Mouse (Mus musculus) heart, embryonic 12.5 days (tissue): ENCODE data around the gene Slc11a2. TPM values are rescaled to one million over a fixed set of nuclear protein-coding genes. Genes with fewer than 3 reads are reported as not detected.
A peak's percentile ranks its signal among the peaks of the same experiment; 100 is the strongest.

Source experiments
- ATAC-seq: fragments of 200-750 bp; cut with Nextera tagmentation; 2 replicates; pipeline ENCODE4 v1.8.0; 2017; ENCODE audit warnings: moderate TSS enrichment, moderate library complexity; ENCODE audit not compliant: insufficient number of reproducible peaks, low FRiP score
- H3K27ac ChIP-seq: fragments of 300-500 bp; sonication (generic); 2 replicates; pipeline ENCODE4 v1.5.1; 2016; ENCODE audit warnings: mild to moderate bottlenecking, moderate library complexity; ENCODE audit not compliant: poor library complexity, severe bottlenecking
- H3K27me3 ChIP-seq: fragments of 300-500 bp; sonication (generic); replicated peaks from 2 replicates; pipeline ENCODE4 v1.6.1; 2016; ENCODE audit warnings: mild to moderate bottlenecking, moderate library complexity
- H3K36me3 ChIP-seq: fragments of 300-500 bp; sonication (generic); 2 replicates; pipeline ENCODE4 v1.6.1; 2016; ENCODE audit warnings: mild to moderate bottlenecking, moderate library complexity
- H3K4me1 ChIP-seq: fragments of 300-500 bp; sonication (generic); replicated peaks from 2 replicates; pipeline ENCODE4 v1.6.1; 2016; ENCODE audit warnings: mild to moderate bottlenecking
- H3K4me2 ChIP-seq: fragments of 300-500 bp; sonication (generic); 2 replicates; pipeline ENCODE4 v1.6.1; 2016; ENCODE audit warnings: mild to moderate bottlenecking, moderate library complexity
- H3K4me3 ChIP-seq: fragments of 300-500 bp; sonication (generic); 2 replicates; pipeline ENCODE4 v1.5.1; 2016; ENCODE audit warnings: mild to moderate bottlenecking
- H3K9ac ChIP-seq: fragments of 300-500 bp; sonication (generic); 2 replicates; pipeline ENCODE4 v1.6.1; 2016; ENCODE audit warnings: mild to moderate bottlenecking, moderate library complexity
- H3K9me3 ChIP-seq: fragments of 300-500 bp; sonication (generic); replicated peaks from 2 replicates; pipeline ENCODE4 v1.6.1; 2016; ENCODE audit warnings: mild to moderate bottlenecking, moderate library complexity
- WGBS: fragments of 180-500 bp; shearing (Covaris S2); methylation state at CpG from one replicate; pipeline ENCODE4 v1.1.7; 2016; 5-methylcytosine and 5-hydroxymethylcytosine counted together
- polyA plus RNA-seq: library from polyadenylated mRNA; unstranded; fragments of >200 nt; fragmentation: Nextera tagmentation; extraction: Ambion mirVana; gene quantifications from 2 replicates; pipeline ENCODE4 v1.2.1, GENCODE M21; 2016

The Slc11a2 gene
- polyA plus RNA-seq, 1 experiment from 2014 or later = 15.5 TPM

- 91% methylated on average over 4 of the region's 4 CpGs for WGBS
- no peak for ATAC-seq
- peaks cover 88% of the 10 kb centered on the region for H3K36me3 ChIP-seq
Observed at GRCm38 (mm10) chr15:100401811-100402210, 23.1 kb downstream of the Slc11a2 start.

GRCm38 (mm10) chr15:100400592-100401250 is 24.2 kb downstream of the Slc11a2 start:
- 87% methylated on average over 16 of the region's 16 CpGs for WGBS
- Histone ChIP-seq H3K27me3 (no peaks in the 10 kb centered on the region), H3K9me3 (peaks cover 2% of the 10 kb centered on the region; the same call in 1 of the 2 replicates), H3K4me2 (no peak overlapping the region), H3K27ac (no peak overlapping the region), H3K9ac (no peak overlapping the region), H3K36me3 (peaks cover 95% of the 10 kb centered on the region), H3K4me1 (no peaks in the 10 kb centered on the region), H3K4me3 (no peak overlapping the region)
- ATAC-seq = no peak

More at GRCm38 (mm10) chr15:100401811-100402210, 23.1 kb downstream of the Slc11a2 start:
- Histone ChIP-seq H3K4me3 (no peak overlapping the region), H3K27ac (no peak overlapping the region), H3K4me1 (no peaks in the 10 kb centered on the region), H3K9ac (no peak overlapping the region), H3K9me3 (no peaks in the 10 kb centered on the region), H3K4me2 (no peak overlapping the region), H3K27me3 (no peaks in the 10 kb centered on the region)

- Histone ChIP-seq H3K4me3 (no peak overlapping the region), H3K4me1 (peaks cover 23% of the 10 kb centered on the region), H3K36me3 (peaks cover 71% of the 10 kb centered on the region), H3K27me3 (no peaks in the 10 kb centered on the region), H3K4me2 (no peak overlapping the region), H3K9me3 (peaks cover 3% of the 10 kb centered on the region; the same call in 1 of the 2 replicates), H3K9ac (no peak overlapping the region), H3K27ac (no peak overlapping the region)
- ATAC-seq = no peak
- WGBS = 95% methylated on average over 3 of the region's 3 CpGs
Observed at GRCm38 (mm10) chr15:100395561-100395960, 29.3 kb downstream of the Slc11a2 start.

GRCm38 (mm10) chr15:100393016-100393415 is 31.9 kb downstream of the Slc11a2 start:
- H3K9ac ChIP-seq = no peak overlapping the region
- no peak overlapping the region for H3K27ac ChIP-seq
- H3K36me3 ChIP-seq = peaks cover 46% of the 10 kb centered on the region
- 75% methylated on average over 11 of the region's 11 CpGs for WGBS
- no peaks in the 10 kb centered on the region for H3K27me3 ChIP-seq
- peaks cover 36% of the 10 kb centered on the region for H3K4me1 ChIP-seq
- H3K9me3 ChIP-seq = peaks cover 3% of the 10 kb centered on the region; the same call in 1 of the 2 replicates
- no peak for ATAC-seq
- H3K4me2 ChIP-seq = no peak overlapping the region
- no peak overlapping the region for H3K4me3 ChIP-seq

- H3K4me3 ChIP-seq = no peak overlapping the region
- ATAC-seq = peak; percentile 26; the same call in 1 of the 2 replicates
- H3K27ac ChIP-seq = no peak overlapping the region
- no peaks in the 10 kb centered on the region for H3K27me3 ChIP-seq
- H3K9me3 ChIP-seq = peaks cover 3% of the 10 kb centered on the region; the same call in 1 of the 2 replicates
- no peak overlapping the region for H3K4me2 ChIP-seq
- H3K4me1 ChIP-seq = peaks cover 36% of the 10 kb centered on the region
- WGBS = 74% methylated on average over 7 of the region's 7 CpGs
- H3K36me3 ChIP-seq = peaks cover 32% of the 10 kb centered on the region
- H3K9ac ChIP-seq = no peak overlapping the region
Observed at GRCm38 (mm10) chr15:100391599-100391998, 33.3 kb downstream of the Slc11a2 start.

- Histone ChIP-seq H3K4me1 (peaks cover 36% of the 10 kb centered on the region), H3K9me3 (peaks cover 3% of the 10 kb centered on the region; the same call in 1 of the 2 replicates), H3K27me3 (no peaks in the 10 kb centered on the region), H3K4me3 (no peak overlapping the region), H3K4me2 (no peak overlapping the region), H3K27ac (no peak overlapping the region; the same call in 1 of the 2 replicates), H3K36me3 (peaks cover 26% of the 10 kb centered on the region), H3K9ac (no peak overlapping the region)
- 53% methylated on average over 7 of the region's 7 CpGs for WGBS
- ATAC-seq = no peak
Observed at GRCm38 (mm10) chr15:100391066-100391465, 33.8 kb downstream of the Slc11a2 start.

- WGBS = 80% methylated on average over 9 of the region's 9 CpGs
Observed at GRCm38 (mm10) chr15:100388886-100389285, 36.0 kb downstream of the Slc11a2 start.

GRCm38 (mm10) chr15:100388224-100388835 is 36.5 kb downstream of the Slc11a2 start:
- Histone ChIP-seq H3K36me3 (peaks cover under 1% of the 10 kb centered on the region; the same call in 1 of the 2 replicates), H3K4me2 (no peak overlapping the region), H3K27me3 (no peaks in the 10 kb centered on the region), H3K9ac (no peak overlapping the region), H3K4me1 (peaks cover 33% of the 10 kb centered on the region), H3K9me3 (no peaks in the 10 kb centered on the region), H3K27ac (no peak overlapping the region), H3K4me3 (no peak overlapping the region)
- 85% methylated on average over 16 of the region's 16 CpGs for WGBS
- ATAC-seq = no peak

More at GRCm38 (mm10) chr15:100388886-100389285, 36.0 kb downstream of the Slc11a2 start:
- Histone ChIP-seq H3K4me3 (no peak overlapping the region), H3K27me3 (no peaks in the 10 kb centered on the region), H3K4me2 (no peak overlapping the region), H3K4me1 (peaks cover 33% of the 10 kb centered on the region), H3K27ac (no peak overlapping the region), H3K9ac (no peak overlapping the region), H3K9me3 (no peaks in the 10 kb centered on the region), H3K36me3 (peaks cover 6% of the 10 kb centered on the region; the same call in 1 of the 2 replicates)
- no peak for ATAC-seq

- Histone ChIP-seq H3K27ac (no peak overlapping the region), H3K36me3 (no peaks in the 10 kb centered on the region), H3K4me3 (no peak overlapping the region), H3K4me2 (no peak overlapping the region), H3K9me3 (no peaks in the 10 kb centered on the region), H3K27me3 (no peaks in the 10 kb centered on the region), H3K4me1 (peaks cover 26% of the 10 kb centered on the region), H3K9ac (no peak overlapping the region)
- no peak for ATAC-seq
- WGBS = 94% methylated on average over 17 of the region's 17 CpGs
Observed at GRCm38 (mm10) chr15:100387544-100388223, 37.2 kb downstream of the Slc11a2 start.

GRCm38 (mm10) chr15:100385705-100386104 is 39.2 kb downstream of the Slc11a2 start:
- H3K36me3 ChIP-seq = no peaks in the 10 kb centered on the region
- no peak overlapping the region for H3K27ac ChIP-seq
- no peak overlapping the region for H3K4me2 ChIP-seq
- 0 out of 2 replicates have a peak, but pooled peaks cover 4% of the 10 kb centered on the region for H3K27me3 ChIP-seq
- peaks cover 15% of the 10 kb centered on the region for H3K4me1 ChIP-seq
- 91% methylated on average over 9 of the region's 9 CpGs for WGBS
- no peaks in the 10 kb centered on the region for H3K9me3 ChIP-seq
- no peak for ATAC-seq
- no peak overlapping the region for H3K4me3 ChIP-seq
- no peak overlapping the region for H3K9ac ChIP-seq

- H3K36me3 ChIP-seq = no peaks in the 10 kb centered on the region
- H3K4me3 ChIP-seq = no peak overlapping the region
- no peak for ATAC-seq
- H3K9me3 ChIP-seq = no peaks in the 10 kb centered on the region
- no peak overlapping the region for H3K9ac ChIP-seq
- no peaks in the 10 kb centered on the region for H3K4me1 ChIP-seq
- no peak overlapping the region for H3K27ac ChIP-seq
- H3K27me3 ChIP-seq = peaks cover 4% of the 10 kb centered on the region; the same call in 1 of the 2 replicates
- no peak overlapping the region for H3K4me2 ChIP-seq
- 66% methylated on average over 2 of the region's 2 CpGs for WGBS
Observed at GRCm38 (mm10) chr15:100380104-100380503, 44.8 kb downstream of the Slc11a2 start.
